Mouse (Mus musculus) left cerebral cortex, postnatal 25 days (tissue): Measurements from ENCODE around the gene Chrna3. TPM values are rescaled to one million over a fixed set of nuclear protein-coding genes. Genes with fewer than 3 reads are reported as not detected.

Experiments used
- DNase-seq, 2 experiments: peaks; one replicate each; pipeline ENCODE4 v3.0.0; 2022; ENCODE audit warnings: low spot score in 2 of 2, mixed read lengths in 1 of 2
- intact Hi-C: fragments of 180-260 bp; cut with DNase I; formaldehyde crosslinking; loops from one replicate; pipeline ENCODE4 v1.15.1; 2025
- total RNA-seq, 2 experiments: library from RNA; stranded (reverse); gene quantifications; 2 replicates each; pipeline ENCODE4 v1.2.3; 2021

Gene Chrna3
- total RNA-seq, 2 experiments from 2014 or later, result 0.66 to 0.76 TPM

GRCm38 (mm10) chr9:55010588-55011350 is 15.6 kb downstream of the Chrna3 start:
- intact Hi-C loops, result no loop called here
- no peak for DNase-seq

GRCm38 (mm10) chr9:55009692-55010091 is 16.7 kb downstream of the Chrna3 start:
- intact Hi-C loops, result no loop called here
- DNase-seq, result no peak

- no peak for DNase-seq
- intact Hi-C loops, result no loop called here
Observed at GRCm38 (mm10) chr9:55003609-55004008, 22.8 kb downstream of the Chrna3 start.

- intact Hi-C loops, result no loop called here
- DNase-seq, result no peak
Observed at GRCm38 (mm10) chr9:54995645-54996044, 30.7 kb downstream of the Chrna3 start.

- no peak for DNase-seq
- intact Hi-C loops, result no loop called here
Observed at GRCm38 (mm10) chr9:54994381-54994780, 32.0 kb downstream of the Chrna3 start.

GRCm38 (mm10) chr9:54990362-54990761 is 36.0 kb downstream of the Chrna3 start:
- no peak for DNase-seq
- intact Hi-C loops, result no loop called here

- no peak for DNase-seq
- intact Hi-C loops, result no loop called here
Observed at GRCm38 (mm10) chr9:54982401-54982800, 44.0 kb downstream of the Chrna3 start.

DNA sequence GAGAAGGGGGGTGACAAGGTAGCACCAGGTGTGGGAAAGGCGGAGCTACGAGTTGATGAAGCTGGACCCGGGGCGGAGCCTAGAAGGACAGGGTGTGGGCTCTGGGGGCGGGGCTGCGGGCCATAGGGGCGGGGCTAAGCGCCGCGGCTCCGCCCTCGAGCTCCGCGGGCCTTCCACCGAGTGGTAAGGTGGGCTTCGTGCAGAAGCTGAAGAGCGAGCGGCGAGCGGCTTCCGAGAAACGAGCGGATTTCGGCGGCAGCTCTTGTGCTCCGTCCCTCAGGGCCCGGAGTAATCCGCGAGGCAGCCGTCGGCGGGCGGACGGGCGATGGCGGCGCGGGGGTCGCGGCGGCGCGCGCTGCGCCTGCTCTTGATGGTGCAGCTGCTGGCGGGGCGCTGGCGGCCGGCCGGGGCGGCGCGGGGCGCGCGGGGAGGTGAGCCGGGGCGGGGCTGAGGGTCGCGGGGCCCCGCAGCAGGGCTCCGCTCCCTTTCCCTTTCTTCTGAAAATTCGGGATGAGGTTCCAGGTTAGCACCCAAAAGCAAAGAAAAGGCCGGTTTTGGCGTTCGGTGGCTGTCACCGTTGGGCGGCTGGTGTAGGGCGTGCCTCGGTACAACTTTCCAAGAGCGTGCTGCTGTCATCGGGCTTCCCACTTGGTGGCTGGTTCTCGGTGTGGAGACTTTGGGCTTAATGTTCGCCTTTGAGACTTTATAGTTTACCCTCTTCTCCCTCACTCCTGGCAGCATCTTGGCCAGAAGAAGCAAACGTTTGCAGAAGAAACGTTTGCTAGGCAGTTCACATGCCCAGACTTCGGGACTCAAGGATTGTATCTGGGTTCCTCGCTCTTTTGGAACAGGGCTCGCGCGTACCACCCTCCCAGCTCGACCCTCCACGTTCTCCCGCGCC is 44.8 kb downstream of the Chrna3 start:
- no peak for DNase-seq
- intact Hi-C loops, result no loop called here

DNA sequence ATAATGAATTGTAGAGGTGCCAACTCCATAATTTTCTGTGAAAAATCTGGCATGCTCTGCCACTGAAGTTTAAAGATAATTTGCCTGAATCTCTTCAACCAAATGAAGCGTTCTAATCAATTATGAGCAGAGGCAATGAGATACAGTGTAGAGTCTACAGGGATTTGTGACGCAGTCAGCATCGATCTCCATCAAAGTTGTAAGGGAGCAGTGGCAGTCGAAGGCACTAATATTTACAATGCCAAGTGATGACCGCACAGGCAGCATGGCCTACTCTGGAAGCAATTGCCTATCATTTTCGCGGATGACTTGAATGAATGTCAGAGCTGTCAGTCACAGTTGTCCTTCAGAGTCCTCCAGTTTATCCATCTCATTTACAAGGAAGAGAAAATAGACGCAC is 45.7 kb downstream of the Chrna3 start, which contains the start of gene Chrna5:
Gene Chrna5, plus strand, starts transcription at position 207 of the 400 bp plus-strand sequence.
- intact Hi-C loops, result no loop called here
- DNase-seq, result no peak

DNA sequence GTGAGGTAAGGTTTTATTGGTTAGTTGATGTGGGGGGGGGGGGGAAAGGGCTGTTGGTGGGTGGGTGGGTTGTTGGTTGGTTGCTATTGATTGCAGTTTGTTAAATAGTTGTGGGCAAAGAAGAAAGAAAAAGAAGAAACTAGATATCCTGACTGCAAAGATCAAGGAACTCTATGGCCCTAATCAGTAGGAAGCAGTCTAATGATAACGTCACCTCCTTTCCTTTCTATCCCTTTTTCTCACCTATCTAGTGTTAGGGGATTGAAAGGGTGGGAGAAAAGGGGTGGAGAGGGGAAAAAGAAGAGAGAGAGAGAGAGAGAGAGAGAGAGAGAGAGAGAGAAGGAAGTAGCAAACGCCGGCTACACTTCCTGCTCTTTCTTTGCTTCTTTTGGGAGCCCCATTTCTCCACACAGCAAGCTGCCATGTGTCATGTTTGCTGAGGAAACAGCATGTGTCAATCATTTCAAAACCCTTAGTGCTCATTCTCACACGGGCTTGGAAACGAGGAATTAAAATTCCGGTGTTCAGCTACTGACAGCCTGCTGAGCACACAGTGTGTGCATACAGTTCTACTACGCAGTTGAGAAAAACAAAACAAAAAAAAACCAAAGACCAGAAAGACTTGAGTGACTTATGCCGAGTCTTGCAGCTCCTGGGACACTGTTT is 56.3 kb downstream of the Chrna3 start:
- DNase-seq, result no peak
- intact Hi-C loops, result no loop called here

DNA sequence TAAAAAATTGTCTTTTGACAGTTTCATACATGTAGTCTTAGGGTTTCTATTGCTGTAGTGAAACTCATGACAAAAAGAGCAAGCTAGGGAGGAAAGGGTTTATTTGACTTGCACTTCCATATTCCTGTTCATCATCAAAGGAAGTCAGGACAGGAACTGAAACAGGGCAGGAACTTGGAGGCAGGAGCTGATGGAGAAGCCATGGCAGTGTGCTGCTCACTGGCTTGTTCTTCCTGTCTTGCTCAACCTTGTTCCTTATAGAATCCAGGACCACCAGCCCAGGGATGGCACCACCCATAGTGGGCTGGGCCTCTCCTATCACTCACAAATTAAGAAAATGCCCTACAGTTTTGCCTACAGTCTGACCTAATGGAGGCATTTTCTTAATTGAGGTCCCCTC is 62.7 kb downstream of the Chrna3 start:
- intact Hi-C loops, result no loop called here
- no peak for DNase-seq

DNA sequence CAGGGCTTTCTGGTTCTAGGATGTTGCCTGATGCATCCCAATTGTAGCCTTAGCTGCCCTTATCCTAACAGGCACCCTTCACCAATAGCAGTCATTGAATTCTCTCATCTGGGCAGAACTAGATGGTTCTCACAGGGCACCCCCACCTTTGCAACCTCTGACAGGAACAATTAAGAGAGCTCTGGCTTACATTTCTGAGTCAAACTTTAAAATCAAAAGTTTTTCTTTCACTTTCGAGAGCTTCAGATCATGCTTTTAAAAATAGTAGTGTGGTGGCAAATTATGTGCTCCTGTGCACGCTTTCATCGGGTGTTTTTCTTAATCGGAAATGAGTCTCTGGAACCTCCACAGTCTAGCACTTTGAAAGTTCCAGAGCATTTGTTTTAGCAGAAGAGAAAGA is 65.3 kb downstream of the Chrna3 start:
- intact Hi-C loops, result no loop called here

More for the DNA sequence above, 65.3 kb downstream of the Chrna3 start:
- DNase-seq, result no peak

Other genes with a start within 250 kb of the Chrna3 start
- 10 to 100 TPM; 53.4 to 54.9 TPM for gene Ireb2, start 162.8 kb downstream of the Chrna3 start, total RNA-seq
- gene Hykk, start 109.3 kb downstream of the Chrna3 start, total RNA-seq, result 1 to 10 TPM; 1.5 to 1.7 TPM
- gene Psma4, start 75.8 kb downstream of the Chrna3 start, total RNA-seq, result 100 to 1,000 TPM; 115 to 122 TPM
- not detected for gene AY074887, start 75.6 kb downstream of the Chrna3 start, total RNA-seq
- 1 to 10 TPM; 2.8 to 3.3 TPM for gene Chrna5, start 45.7 kb downstream of the Chrna3 start, total RNA-seq
- under 1 TPM in 1 of 2 experiments, not detected in 1; 0.11 TPM for gene Chrnb4, start 22.2 kb upstream of the Chrna3 start, total RNA-seq
- 10 to 100 TPM; 64.0 to 65.5 TPM for gene Ube2q2, start 122.3 kb upstream of the Chrna3 start, total RNA-seq
- gene Fbxo22, start 182.4 kb upstream of the Chrna3 start, total RNA-seq, result 10 to 100 TPM; 38.7 to 44.2 TPM